Mouse (Mus musculus) forebrain, embryonic 16.5 days (tissue): ENCODE results near the gene Dxo. TPM values are rescaled to one million over a fixed set of nuclear protein-coding genes. Genes with fewer than 3 reads are reported as not detected.
"Not testable (repeated sequence)": the region's sequence is repeated elsewhere in the genome, so short reads cannot be mapped to it uniquely, and the experiment has no call there.

ENCODE experiments used
- ATAC-seq: fragments of 200-750 bp; cut with Nextera tagmentation; 2 replicates; pipeline ENCODE4 v1.8.0; 2017; ENCODE audit warnings: mild to moderate bottlenecking, moderate library complexity
- H3K27ac ChIP-seq: fragments of 300-500 bp; sonication (generic); 2 replicates; pipeline ENCODE4 v1.5.1; 2014; ENCODE audit warnings: low read length, control low read depth
- H3K27me3 ChIP-seq: fragments of 300-500 bp; sonication (generic); replicated peaks from 2 replicates; pipeline ENCODE4 v1.6.1; 2014; ENCODE audit warnings: low read length; ENCODE audit not compliant: control insufficient read depth, insufficient read depth
- H3K36me3 ChIP-seq: fragments of 300-500 bp; sonication (generic); 2 replicates; pipeline ENCODE4 v1.6.1; 2014; ENCODE audit not compliant: control insufficient read depth, insufficient read depth
- H3K4me1 ChIP-seq: fragments of 300-500 bp; sonication (generic); replicated peaks from 2 replicates; pipeline ENCODE4 v1.6.1; 2014; ENCODE audit warnings: low read length; ENCODE audit not compliant: control insufficient read depth, insufficient read depth
- H3K4me2 ChIP-seq: fragments of 300-500 bp; sonication (generic); 2 replicates; pipeline ENCODE4 v1.6.1; 2014; ENCODE audit warnings: mild to moderate bottlenecking, low read length, control low read depth
- H3K4me3 ChIP-seq: fragments of 300-500 bp; sonication (generic); replicated peaks from 2 replicates; pipeline ENCODE4 v1.5.1; 2014; ENCODE audit warnings: mild to moderate bottlenecking, low read length, control low read depth
- H3K9ac ChIP-seq: fragments of 300-500 bp; sonication (generic); replicated peaks from 2 replicates; pipeline ENCODE4 v1.6.1; 2014; ENCODE audit warnings: low read depth, low read length, control low read depth
- H3K9me3 ChIP-seq: fragments of 300-500 bp; sonication (generic); 2 replicates; pipeline ENCODE4 v1.6.1; 2016; ENCODE audit warnings: low read length; ENCODE audit not compliant: control insufficient read depth
- WGBS: fragments of 180-500 bp; shearing (Covaris S2); extraction: QIAGEN DNeasy Blood & Tissue Kit; methylation state at CpG from one replicate; pipeline ENCODE4 v1.1.7; 2014; 5-methylcytosine and 5-hydroxymethylcytosine counted together
- polyA plus RNA-seq: library from polyadenylated mRNA; unstranded; fragments of >200 nt; fragmentation: Nextera tagmentation; extraction: Ambion mirVana; gene quantifications from 2 replicates; pipeline ENCODE4 v1.2.1, GENCODE M21; 2015

Gene Dxo
- polyA plus RNA-seq, 1 experiment from 2014 or later, result 75.6 TPM

GRCm38 (mm10) chr17:34802756-34803155, 34.1 kb upstream of the Dxo start:
- H3K27ac ChIP-seq, H3K36me3 ChIP-seq, H3K4me2 ChIP-seq, H3K4me3 ChIP-seq, H3K4me1 ChIP-seq, H3K9ac ChIP-seq, H3K9me3 ChIP-seq, ATAC-seq, H3K27me3 ChIP-seq: not testable (repeated sequence)
- 87% methylated on average over 9 of the region's 9 CpGs for WGBS

GRCm38 (mm10) chr17:34803367-34803766, 33.5 kb upstream of the Dxo start:
- not testable (repeated sequence) for H3K4me3 ChIP-seq, H3K27me3 ChIP-seq, H3K9ac ChIP-seq, ATAC-seq, H3K9me3 ChIP-seq, H3K36me3 ChIP-seq, H3K4me2 ChIP-seq, H3K27ac ChIP-seq, H3K4me1 ChIP-seq
- 94% methylated on average over 6 of the region's 6 CpGs for WGBS

GRCm38 (mm10) chr17:34804301-34804700, 32.5 kb upstream of the Dxo start, which contains the start of gene Cyp21a1:
TSS of gene Cyp21a1 (minus strand) at chr17:34804561.
- H3K4me2 ChIP-seq, ATAC-seq, H3K36me3 ChIP-seq, H3K27ac ChIP-seq, H3K9me3 ChIP-seq, H3K4me1 ChIP-seq, H3K27me3 ChIP-seq, H3K9ac ChIP-seq, H3K4me3 ChIP-seq: not testable (repeated sequence)
- 98% methylated on average over 4 of the region's 6 CpGs for WGBS

DNA sequence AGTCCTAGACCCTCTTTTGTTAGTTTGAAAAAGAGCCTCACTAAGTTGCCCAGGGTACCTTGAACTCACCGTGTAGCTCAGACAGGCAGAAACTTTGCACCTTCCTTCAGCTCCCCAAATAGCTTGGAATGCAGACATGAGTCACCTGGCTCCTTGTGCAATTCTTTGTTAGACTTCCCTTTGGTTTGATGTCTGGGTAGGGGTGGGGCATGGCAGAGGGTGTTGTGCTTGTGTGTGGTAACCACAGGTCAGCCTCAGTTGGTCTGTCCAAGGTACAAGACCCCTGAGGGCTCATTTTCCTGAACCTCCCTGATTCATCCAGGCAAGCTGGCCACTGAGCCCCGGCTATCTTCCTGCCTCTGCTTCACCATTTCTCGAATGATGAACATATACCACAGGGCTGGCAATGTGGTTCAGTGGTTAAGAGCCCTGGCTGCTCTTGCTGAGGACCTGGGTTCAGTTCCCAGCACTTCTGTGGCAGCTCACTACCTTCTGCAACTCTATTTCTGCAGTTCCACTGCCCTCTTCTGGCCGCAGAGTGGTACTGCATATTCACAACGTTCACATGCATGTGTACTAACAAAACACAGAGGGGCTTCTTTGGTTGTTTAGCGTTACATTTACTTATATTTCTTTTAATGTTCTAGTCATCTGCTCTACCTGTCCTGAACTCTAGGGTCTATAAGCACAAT, 31.8 kb upstream of the Dxo start:
- Histone ChIP-seq H3K4me1 (no peaks in the 10 kb centered on the region), H3K4me3 (no peak overlapping the region), H3K9me3 (no peaks in the 10 kb centered on the region; the same call in 1 of the 2 replicates), H3K36me3 (no peaks in the 10 kb centered on the region), H3K4me2 (no peak overlapping the region), H3K9ac (no peak overlapping the region), H3K27ac (no peak overlapping the region), H3K27me3 (no peaks in the 10 kb centered on the region)
- no peak for ATAC-seq
- WGBS, result 76% methylated on average over 6 of the region's 6 CpGs

DNA sequence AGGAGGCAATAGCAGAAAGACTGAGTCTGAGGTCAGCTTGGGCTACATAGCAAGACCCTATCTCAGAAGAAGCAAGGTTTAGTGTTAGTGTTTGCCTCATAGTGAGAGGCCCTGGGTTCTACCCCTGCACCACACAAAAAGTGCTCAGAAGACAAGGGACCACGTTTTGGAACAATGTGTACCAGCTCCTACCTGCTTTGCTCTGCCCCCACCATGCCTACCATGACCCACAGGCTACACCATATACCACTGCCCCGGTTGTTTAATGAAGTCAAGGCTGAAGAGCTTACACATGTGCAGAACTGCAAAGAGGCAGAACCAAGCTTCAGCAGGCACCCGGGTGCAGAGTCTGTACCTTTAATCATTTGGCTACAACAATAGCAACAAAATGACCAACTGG, 29.6 kb upstream of the Dxo start:
- Histone ChIP-seq H3K4me2 (no peak overlapping the region), H3K36me3 (no peaks in the 10 kb centered on the region), H3K4me3 (no peak overlapping the region), H3K9ac (no peak overlapping the region), H3K4me1 (no peaks in the 10 kb centered on the region), H3K9me3 (no peaks in the 10 kb centered on the region; the same call in 1 of the 2 replicates), H3K27ac (no peak overlapping the region), H3K27me3 (no peaks in the 10 kb centered on the region)
- 62% methylated on average over 3 of the region's 3 CpGs for WGBS
- no peak for ATAC-seq

DNA sequence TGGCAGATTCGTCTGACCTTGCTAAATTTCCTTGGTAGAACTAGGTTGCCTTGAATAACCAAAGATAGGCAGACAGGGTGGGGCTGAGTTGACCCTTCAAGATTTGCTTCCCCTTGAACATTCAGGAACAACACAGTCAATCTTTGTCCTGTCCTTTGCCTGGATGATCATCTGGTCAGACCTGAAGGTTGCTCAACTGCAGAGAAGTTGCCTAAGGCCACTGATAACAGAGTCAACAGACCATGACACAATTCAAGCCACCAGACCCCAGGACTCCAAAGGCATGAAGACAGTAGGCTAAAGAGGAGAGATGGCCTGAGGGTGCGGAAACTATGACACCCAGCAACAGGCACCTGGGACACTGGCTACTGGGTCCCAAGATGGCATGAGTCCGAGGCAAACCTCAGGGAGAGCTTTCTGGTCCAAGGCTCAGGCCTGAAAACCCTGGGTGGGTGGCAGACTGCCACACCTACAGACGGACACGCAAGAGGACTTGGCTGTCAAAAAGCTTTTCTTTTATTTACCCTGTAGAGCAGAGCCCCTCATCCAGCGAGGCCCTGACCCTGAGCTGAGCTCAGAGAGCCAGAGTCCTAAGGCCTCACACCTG, 28.1 kb upstream of the Dxo start:
- Histone ChIP-seq H3K4me1 (no peaks in the 10 kb centered on the region), H3K9me3 (no peaks in the 10 kb centered on the region; the same call in 1 of the 2 replicates), H3K9ac (no peak overlapping the region), H3K36me3 (no peaks in the 10 kb centered on the region), H3K27me3 (no peaks in the 10 kb centered on the region), H3K4me2 (no peak overlapping the region), H3K27ac (no peak overlapping the region), H3K4me3 (no peak overlapping the region)
- WGBS, result 85% methylated on average over 6 of the region's 6 CpGs
- no peak for ATAC-seq

DNA sequence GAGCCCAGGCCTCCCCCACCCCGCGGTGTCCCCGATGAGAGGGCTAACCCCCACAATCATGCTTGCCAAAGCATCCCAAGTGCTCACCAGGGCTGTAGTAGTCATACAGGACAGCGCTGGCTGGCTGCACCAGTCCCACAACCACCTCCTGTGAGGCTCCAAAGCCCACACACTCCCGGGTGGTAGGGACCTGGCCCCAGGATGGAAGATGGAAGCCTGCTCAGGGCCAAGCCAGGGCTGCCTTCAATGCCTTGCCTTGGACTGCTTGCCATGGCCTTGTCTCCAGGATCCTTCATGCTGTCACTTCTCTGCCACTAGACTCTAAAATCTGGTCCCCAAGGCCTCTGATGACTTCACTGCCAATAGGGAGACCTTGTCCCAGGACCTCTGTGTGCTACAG, 26.4 kb upstream of the Dxo start:
- H3K9ac ChIP-seq, H3K27me3 ChIP-seq, ATAC-seq, H3K4me1 ChIP-seq, H3K9me3 ChIP-seq, H3K27ac ChIP-seq, H3K4me3 ChIP-seq, H3K4me2 ChIP-seq, H3K36me3 ChIP-seq: not testable (repeated sequence)
- 94% methylated on average over 5 of the region's 5 CpGs for WGBS

GRCm38 (mm10) chr17:34810811-34811210, 26.0 kb upstream of the Dxo start:
- ATAC-seq, H3K4me2 ChIP-seq, H3K36me3 ChIP-seq, H3K27me3 ChIP-seq, H3K9me3 ChIP-seq, H3K4me1 ChIP-seq, H3K27ac ChIP-seq, H3K9ac ChIP-seq, H3K4me3 ChIP-seq: not testable (repeated sequence)
- WGBS, result 82% methylated on average over 8 of the region's 8 CpGs

GRCm38 (mm10) chr17:34811275-34811674, 25.5 kb upstream of the Dxo start:
- no peak overlapping the region for H3K4me3 ChIP-seq
- H3K27me3 ChIP-seq, result no peaks in the 10 kb centered on the region
- H3K4me1 ChIP-seq, result no peaks in the 10 kb centered on the region
- H3K9me3 ChIP-seq, result no peaks in the 10 kb centered on the region
- no peak overlapping the region for H3K4me2 ChIP-seq
- 82% methylated on average over 15 of the region's 15 CpGs for WGBS
- no peak for ATAC-seq
- H3K9ac ChIP-seq, result no peak overlapping the region
- no peak overlapping the region for H3K27ac ChIP-seq
- no peaks in the 10 kb centered on the region for H3K36me3 ChIP-seq
